Mouse (Mus musculus) bone marrow, adult 2 months (tissue): ENCODE results near the gene Asic4.

Experiments used
- CTCF ChIP-seq: fragments of 200-500 bp; IDR thresholded peaks from 2 replicates; pipeline ENCODE4 v1.5.1; 2011; ENCODE audit warnings: low read length, control low read depth; ENCODE audit not compliant: control insufficient read depth, insufficient read depth
- POLR2A ChIP-seq: fragments of 200-500 bp; IDR thresholded peaks from 2 replicates; pipeline ENCODE4 v1.6.1; 2011; ENCODE audit warnings: low read depth, mild to moderate bottlenecking, control low read depth, low read length, borderline replicate concordance; ENCODE audit not compliant: control insufficient read depth

- no peak for TF ChIP-seq CTCF
- no peak for TF ChIP-seq POLR2A
Observed at GRCm38 (mm10) chr1:75458025-75458788, 8.0 kb downstream of the Asic4 start.
